Mouse (Mus musculus): ENCODE measurements around the gene Krt12.

DNA sequence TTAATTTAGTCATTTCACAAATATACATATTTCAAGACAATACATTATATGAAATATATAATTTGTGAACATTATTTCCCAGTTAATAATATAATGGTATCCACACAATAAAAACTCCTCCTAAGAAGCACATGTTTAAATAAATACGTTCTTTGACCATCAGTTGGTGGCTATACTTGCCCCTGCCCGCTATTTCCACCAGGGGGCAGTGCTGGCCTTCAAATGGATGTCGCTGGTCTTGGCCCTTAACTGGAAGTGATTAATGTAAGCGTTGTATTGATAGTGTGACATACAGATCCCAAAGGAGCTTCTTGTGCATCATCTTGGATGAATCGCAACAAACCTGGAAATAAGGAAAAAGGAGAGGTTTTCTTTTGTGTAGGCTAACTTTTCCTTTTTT, 42.5 kb downstream of the Krt12 start:
- TF ChIP-seq POLR2A (IDR thresholded peaks at IDR 0.05; ENCODE audit: borderline replicate concordance, extremely low read depth, low read depth, low read length) = no peak
- TF ChIP-seq CTCF (IDR thresholded peaks at IDR 0.05; ENCODE audit: insufficient read depth, low read length) = peak; percentile 91

All from lung, adult 2 months (tissue).